Mouse (Mus musculus) bone marrow macrophage, adult 2 months (primary cell): Measurements from ENCODE around the gene Cryzl2.

Experiments used
- CTCF ChIP-seq: IDR thresholded peaks from 2 replicates; pipeline ENCODE4 v1.5.1; 2012; ENCODE audit warnings: low read depth, mild to moderate bottlenecking, low read length, moderate library complexity
- POLR2A ChIP-seq: IDR thresholded peaks from 2 replicates; pipeline ENCODE4 v1.6.1; 2012; ENCODE audit warnings: mild to moderate bottlenecking, low read depth, low read length, borderline replicate concordance

DNA sequence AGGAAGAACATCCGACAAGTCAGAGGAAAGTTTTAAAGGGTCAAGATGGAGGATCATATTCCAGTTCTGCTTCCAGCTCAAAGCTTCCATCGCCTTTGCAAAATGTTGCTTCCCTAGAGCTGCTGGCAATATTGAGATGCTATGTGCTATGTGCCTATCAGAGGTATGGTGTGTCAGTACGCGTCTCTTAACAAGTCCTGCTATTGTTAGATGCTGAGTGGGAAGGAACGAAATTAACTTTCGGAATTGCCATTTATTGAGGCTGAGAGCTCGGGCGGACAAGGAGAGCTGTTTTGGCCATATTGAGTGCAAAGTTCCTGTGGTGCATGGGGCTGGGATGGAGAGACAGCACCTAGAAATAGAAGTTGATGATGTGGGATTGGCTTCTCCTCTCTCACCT is 9.5 kb downstream of the Cryzl2 start:
- TF ChIP-seq CTCF (no peak), POLR2A (no peak)
